Mouse (Mus musculus) adrenal gland, adult 18-20 months (tissue): ENCODE data around the gene Boc. TPM values are rescaled to one million over a fixed set of nuclear protein-coding genes. Genes with fewer than 3 reads are reported as not detected.

Experiments used
- microRNA-seq, 2 experiments: library from miRNA; unstranded; fragments of <30 nt; microRNA quantifications; one replicate each; pipeline ENCODE4 v1.2.0; 2021; ENCODE audit warnings: borderline number of aligned reads in 2 of 2
- total RNA-seq, 2 experiments: library from RNA; stranded (reverse); gene quantifications; 1 replicate in 1 of 2; 2 replicates in 1 of 2; pipeline ENCODE4 v1.2.3; 2021

Gene Boc
- total RNA-seq, 2 experiments from 2014 or later, result 25.2 to 48.5 TPM

Small RNA genes lying within 50 kb of the gene (microRNA-seq; reads per million reads assigned to microRNA genes)
- gene Mir3081, result 1.2 to 3.8 reads per million in 2 experiments

Other genes starting within 250 kb of the Boc start
- gene Sidt1, start 225.7 kb downstream of the Boc start, total RNA-seq, result 1 to 10 TPM; 7.8 to 9.2 TPM
- 10 to 100 TPM; 17.7 to 21.0 TPM for gene Spice1, start 211.8 kb downstream of the Boc start, total RNA-seq
- gene Cfap44, start 164.1 kb downstream of the Boc start, total RNA-seq, result 1 to 10 TPM in 1 of 2 experiments, under 1 TPM in 1; 0.22 to 1.4 TPM
- gene Nepro, start 165.4 kb upstream of the Boc start, total RNA-seq, result 10 to 100 TPM; 12.6 to 14.8 TPM
- gene Gtpbp8, start 187.5 kb upstream of the Boc start, total RNA-seq, result 10 to 100 TPM; 12.1 to 16.1 TPM
- gene Cd200r1, start 206.8 kb upstream of the Boc start, total RNA-seq, result under 1 TPM; 0.46 to 0.51 TPM